Mouse (Mus musculus) brain, embryonic 14.5 days (tissue): ENCODE measurements around the gene Pih1d1. TPM values are rescaled to one million over a fixed set of nuclear protein-coding genes. Genes with fewer than 3 reads are reported as not detected.

Experiments used
- DNase-seq: peaks from one replicate; pipeline ENCODE4 v3.0.0-alpha.2; 2011; ENCODE audit warnings: low read depth
- CTCF ChIP-seq: fragments of 200-500 bp; IDR thresholded peaks from 2 replicates; pipeline ENCODE4 v1.5.1; 2012; ENCODE audit warnings: inconsistent platforms, mild to moderate bottlenecking, moderate library complexity, borderline replicate concordance; ENCODE audit not compliant: insufficient read depth, insufficient read length; ENCODE audit errors: extremely low read depth
- POLR2A ChIP-seq: fragments of 200-500 bp; IDR thresholded peaks from 2 replicates; pipeline ENCODE4 v1.6.1; 2012; ENCODE audit warnings: mild to moderate bottlenecking, inconsistent platforms, borderline replicate concordance; ENCODE audit not compliant: poor library complexity, insufficient read depth, insufficient read length, severe bottlenecking; ENCODE audit errors: extremely low read depth
- polyA plus RNA-seq: library from polyadenylated mRNA; depleted of rRNA; stranded (reverse); fragments of >200 nt; gene quantifications from 2 replicates; pipeline ENCODE4 v1.2.3, GENCODE M21; 2012

Gene Pih1d1
- polyA plus RNA-seq, 1 experiment, result 130 TPM

DNA sequence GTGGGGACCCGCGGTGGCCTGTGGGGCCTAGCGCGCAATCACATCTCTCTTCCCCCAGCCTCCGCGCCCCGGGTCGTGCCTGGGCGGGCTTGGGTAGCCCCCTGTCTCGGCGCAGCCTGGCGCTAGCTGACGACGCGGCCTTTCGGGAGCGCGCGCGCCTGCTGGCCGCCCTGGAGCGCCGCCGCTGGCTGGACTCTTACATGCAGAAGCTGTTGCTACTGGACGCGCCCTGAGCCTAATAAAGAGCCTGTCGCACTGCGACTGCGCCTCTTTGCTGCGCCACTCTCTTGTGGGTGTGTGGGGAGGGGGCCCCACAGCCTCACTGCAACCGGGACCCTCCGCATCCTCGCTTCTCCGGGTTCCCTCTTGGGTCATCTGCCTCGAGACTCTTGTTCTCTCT lies 27.4 kb downstream of the Pih1d1 start:
- DNase-seq, result no peak
- no peak for TF ChIP-seq CTCF
- no peak for TF ChIP-seq POLR2A

GRCm38 (mm10) chr7:45182199-45182601 lies 28.1 kb downstream of the Pih1d1 start:
- no peak for TF ChIP-seq POLR2A
- no peak for TF ChIP-seq CTCF
- DNase-seq, result peak; percentile 93

DNA sequence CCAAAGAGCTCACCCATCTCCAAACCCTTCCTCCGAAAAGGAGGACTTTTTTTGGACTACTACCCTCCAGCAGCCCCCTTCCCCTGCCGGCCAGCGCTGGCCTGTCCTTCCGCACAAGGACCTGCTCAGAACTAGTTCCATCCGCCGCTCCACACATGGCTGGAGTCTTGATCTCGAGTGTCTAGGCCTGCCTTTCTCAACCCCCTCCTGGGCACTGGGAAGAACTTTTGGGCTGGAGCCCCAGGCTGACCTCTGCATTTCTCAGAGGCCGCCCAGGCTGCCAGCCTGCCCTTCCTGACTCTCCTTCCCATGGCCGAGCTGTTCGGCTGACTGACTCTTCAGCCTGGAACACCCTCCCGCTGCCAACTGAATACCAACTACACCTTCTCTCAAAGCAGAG lies 28.5 kb downstream of the Pih1d1 start:
- no peak for TF ChIP-seq CTCF
- no peak for TF ChIP-seq POLR2A
- no peak for DNase-seq

- no peak for TF ChIP-seq CTCF
- TF ChIP-seq POLR2A, result no peak
- DNase-seq, result no peak
Measured at GRCm38 (mm10) chr7:45183672-45184071, 29.6 kb downstream of the Pih1d1 start.

DNA sequence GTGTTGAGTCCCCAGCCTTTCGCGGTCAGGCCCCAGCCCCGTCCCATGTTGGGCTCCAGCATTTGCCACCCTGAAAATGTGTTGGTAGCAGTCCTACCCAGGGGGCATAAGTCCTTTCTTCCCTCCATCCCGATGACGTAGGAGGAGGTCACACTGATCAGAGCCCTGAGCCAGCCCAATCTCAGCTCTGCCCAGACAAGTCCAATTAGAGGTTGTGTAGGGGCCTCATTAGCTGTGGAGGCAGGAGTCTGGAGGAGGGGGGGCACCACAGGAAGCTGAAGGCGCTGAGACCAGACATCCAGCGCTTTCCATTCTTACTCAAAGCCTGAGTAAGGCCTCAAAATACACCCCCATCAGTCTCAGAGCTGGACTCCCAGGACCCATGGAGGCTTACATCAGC lies 31.8 kb downstream of the Pih1d1 start:
- TF ChIP-seq CTCF (no peak), POLR2A (no peak)
- DNase-seq, result no peak

DNA sequence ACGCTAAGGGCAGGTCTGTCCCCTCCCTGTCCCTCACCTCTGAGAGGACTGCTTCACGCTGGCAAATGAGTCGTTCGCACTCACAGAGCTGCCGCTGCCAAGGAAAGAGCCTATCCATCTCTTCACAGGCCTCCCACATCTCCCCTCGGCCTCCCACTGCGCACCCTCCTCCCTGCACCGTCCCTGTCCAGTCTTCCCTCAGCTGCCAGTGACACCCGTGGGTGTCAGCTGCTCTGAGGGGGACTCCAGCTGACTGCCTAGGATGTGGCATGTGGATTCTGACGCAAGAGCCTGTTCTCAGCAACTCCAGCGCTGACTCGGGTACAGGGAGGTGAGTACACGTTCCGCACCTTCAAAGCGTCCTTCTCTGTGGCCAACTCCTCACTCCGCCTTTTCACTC lies 35.5 kb downstream of the Pih1d1 start:
- DNase-seq, result no peak
- TF ChIP-seq CTCF, result no peak
- no peak for TF ChIP-seq POLR2A

DNA sequence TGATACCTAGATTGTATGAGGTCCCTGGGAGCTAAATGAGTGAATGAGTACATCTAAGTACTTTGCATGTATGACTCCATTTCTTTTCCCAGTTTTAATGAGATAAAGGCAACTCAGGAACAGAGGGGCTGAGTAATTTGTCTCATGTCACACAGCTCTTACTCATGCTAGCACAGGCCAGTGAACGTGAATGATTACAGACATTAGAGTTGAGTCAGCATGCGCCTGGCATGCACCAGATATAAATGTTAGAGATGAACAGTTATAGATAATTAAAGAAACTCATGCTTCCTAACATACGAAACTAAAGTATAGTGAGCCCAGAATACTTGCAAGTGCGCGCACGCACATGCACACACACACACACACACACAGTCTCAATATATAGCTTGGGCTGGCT lies 36.1 kb downstream of the Pih1d1 start:
- no peak for DNase-seq
- TF ChIP-seq CTCF (no peak), POLR2A (no peak)

DNA sequence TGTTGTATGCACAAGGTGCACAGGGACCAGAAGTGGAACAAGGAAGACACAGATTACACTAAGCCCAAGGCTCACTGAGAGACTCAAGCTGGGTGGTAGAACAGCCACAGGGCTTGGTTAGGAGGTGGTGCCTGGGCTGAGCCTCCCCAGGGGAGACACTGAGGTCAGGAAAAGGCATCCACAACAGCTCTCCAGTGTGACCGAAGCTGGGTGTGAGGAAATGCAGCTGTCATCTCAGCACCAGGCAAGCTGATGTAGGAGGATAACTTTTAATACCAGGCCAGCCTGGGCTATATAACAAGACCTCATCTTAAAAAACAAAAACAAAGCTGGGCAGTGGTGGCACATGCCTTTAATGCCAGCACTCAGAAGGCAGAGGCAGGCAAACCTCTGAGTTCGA lies 37.1 kb downstream of the Pih1d1 start:
- TF ChIP-seq POLR2A (no peak), CTCF (no peak)
- DNase-seq, result no peak

DNA sequence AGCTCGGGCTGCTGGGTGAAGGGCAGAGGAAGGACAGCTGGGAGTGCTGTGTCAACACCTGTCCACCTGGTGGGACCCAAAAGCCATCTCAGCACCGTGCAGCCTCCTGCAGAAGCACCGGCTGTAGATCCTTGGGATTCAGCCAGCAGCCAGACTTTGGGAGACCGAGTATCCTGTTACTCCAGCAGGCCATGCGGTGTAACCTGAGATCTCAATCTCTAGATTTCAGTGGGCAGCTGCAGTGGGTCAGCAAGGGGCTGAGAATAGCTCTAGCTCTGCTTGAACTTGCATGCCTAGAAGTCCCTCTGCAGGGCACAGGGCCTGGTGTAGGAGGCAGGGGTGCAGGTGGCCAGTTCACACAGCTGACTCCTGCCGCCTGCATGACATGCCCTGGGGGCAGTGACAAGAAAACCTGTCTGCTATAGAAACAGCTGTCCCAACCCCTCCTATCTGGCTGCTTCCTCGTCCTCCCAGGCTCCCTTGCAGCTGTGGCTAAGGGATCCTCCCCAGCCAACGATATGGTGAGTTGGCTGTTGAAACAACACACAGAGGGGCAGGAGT lies 37.8 kb downstream of the Pih1d1 start:
- DNase-seq, result no peak
- TF ChIP-seq POLR2A (no peak), CTCF (no peak)

GRCm38 (mm10) chr7:45192585-45193310 lies 38.6 kb downstream of the Pih1d1 start:
- TF ChIP-seq CTCF, result no peak
- no peak for TF ChIP-seq POLR2A
- DNase-seq, result no peak

GRCm38 (mm10) chr7:45193406-45193805 lies 39.3 kb downstream of the Pih1d1 start:
- no peak for DNase-seq
- TF ChIP-seq POLR2A (no peak), CTCF (no peak)

DNA sequence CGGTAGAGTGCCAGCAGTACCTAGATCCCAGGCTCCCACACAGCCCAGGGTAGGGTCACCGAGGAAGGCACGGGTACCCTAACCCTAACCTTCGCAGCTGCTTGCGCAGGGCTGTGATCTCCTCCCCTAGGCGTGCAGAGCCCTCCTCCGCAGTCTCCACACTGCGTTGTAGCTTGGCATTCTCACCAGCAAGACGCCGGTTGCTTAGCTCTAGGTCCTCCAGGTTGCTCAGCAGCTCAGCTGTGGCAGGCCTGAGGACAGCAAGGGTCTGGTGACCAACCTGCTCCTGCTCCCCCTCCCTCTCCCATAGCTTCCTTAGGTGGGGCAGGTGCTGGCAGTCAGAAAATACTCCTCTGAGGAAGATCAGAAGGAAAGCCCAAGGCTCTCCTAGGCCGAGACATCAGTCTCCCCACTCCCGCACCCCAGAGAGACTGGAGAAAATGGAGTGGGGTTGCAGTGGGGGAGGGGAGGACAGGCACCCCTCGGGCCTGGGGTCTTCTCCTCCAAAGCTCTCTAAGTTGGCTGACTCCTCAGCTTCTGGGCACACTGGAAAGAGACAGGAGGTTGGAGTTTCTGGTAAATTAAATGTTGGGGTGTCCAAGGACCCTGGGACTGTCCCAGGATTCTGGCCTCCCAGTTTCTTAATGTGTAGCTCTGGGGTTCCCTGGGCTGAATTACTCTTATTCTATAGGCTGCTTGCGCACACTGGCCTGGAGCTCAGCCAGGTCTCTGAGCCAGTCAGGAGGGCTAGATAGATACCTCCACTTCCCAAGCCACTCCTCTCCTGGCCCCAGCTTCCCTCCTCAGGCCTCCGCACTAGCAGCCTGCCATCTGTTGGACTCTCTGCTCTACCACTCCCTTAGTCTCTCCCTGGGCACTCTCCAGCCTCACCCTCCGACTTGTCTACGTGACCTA lies 40.0 kb downstream of the Pih1d1 start:
- no peak for TF ChIP-seq CTCF
- no peak for TF ChIP-seq POLR2A
- no peak for DNase-seq
